Mouse (Mus musculus): Measurements from ENCODE around the gene 9030025P20Rik.
"Not testable (repeated sequence)": the region's sequence is repeated elsewhere in the genome, so short reads cannot be mapped to it uniquely, and the experiment has no call there.

DNA sequence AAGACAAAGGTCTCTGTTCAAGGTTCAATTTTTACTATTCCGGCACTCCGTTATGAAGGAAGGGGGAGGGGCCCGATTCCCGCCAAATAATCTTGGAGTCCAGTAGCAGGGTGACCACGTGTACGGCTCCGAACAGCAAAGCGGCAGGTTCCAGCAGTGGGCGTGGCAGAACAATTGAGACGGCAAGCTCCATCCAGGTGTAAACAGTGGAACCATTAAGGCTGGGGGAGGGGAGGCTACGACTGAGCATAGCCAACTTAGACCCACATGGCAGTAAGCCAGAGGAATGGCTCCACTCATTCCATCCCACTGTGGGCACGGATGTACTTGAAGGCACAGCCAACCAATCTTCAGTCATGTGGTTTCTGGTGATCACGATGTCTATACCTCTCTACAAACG, 43.0 kb upstream of the 9030025P20Rik start:
- TF ChIP-seq CTCF (IDR thresholded peaks at IDR 0.05; ENCODE audit: insufficient read depth, low read length); POLR2A (IDR thresholded peaks at IDR 0.05; ENCODE audit: borderline replicate concordance, extremely low read depth, low read depth, low read length): not testable (repeated sequence)
